Mouse (Mus musculus) adrenal gland, postnatal 4 days (tissue): ENCODE data around the gene Trim67. TPM values are rescaled to one million over a fixed set of nuclear protein-coding genes. Genes with fewer than 3 reads are reported as not detected.

Experiments used
- DNase-seq, 2 experiments: peaks; one replicate each; pipeline ENCODE4 v3.0.0; 2021 to 2022; ENCODE audit warnings: low spot score in 2 of 2, mixed read lengths in 2 of 2
- total RNA-seq, 2 experiments: library from RNA; stranded (reverse); gene quantifications; 2 replicates each; pipeline ENCODE4 v1.2.3; 2021

The Trim67 gene
- total RNA-seq, 2 experiments from 2014 or later = 3.9 to 4.5 TPM

DNA sequence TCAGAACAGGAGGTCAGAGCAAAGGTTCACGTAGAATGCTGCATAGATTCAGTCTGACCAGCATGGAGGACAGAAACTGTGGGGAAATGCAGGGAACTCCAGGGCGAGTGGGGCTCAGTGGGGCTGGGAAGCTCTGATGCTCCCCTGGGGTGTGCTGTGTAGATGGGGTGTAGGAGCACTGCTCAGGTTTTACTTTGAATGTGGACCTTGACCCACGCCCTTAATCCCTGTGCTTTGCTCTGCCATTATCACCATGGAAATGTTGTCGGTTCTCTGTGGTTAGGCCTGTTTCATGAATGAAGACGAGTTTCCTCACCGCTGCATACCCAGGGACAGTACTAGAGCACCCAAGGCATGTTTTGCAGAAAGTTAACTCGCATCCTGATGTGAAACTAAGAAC lies 78.6 kb downstream of the Trim67 start:
- no peak for DNase-seq

DNA sequence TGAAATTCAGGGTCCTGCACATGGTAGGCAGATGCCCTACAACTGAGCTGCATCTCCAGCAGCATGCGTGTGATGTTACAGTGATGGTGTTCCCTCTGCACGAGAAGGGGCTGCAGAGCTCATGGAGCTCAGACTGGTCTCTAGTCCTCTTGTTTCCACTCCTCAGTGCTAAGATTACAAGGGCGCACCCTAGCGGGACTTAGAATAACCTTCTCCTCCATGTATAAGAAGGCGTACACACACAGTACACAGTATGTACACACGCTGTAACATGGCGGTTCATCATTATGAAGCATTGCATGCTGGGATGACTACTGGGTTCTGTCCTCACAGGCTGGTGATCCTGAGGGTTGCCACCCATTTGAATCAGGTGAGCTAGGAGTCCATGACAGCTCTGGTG lies 79.2 kb downstream of the Trim67 start:
- no peak for DNase-seq

DNA sequence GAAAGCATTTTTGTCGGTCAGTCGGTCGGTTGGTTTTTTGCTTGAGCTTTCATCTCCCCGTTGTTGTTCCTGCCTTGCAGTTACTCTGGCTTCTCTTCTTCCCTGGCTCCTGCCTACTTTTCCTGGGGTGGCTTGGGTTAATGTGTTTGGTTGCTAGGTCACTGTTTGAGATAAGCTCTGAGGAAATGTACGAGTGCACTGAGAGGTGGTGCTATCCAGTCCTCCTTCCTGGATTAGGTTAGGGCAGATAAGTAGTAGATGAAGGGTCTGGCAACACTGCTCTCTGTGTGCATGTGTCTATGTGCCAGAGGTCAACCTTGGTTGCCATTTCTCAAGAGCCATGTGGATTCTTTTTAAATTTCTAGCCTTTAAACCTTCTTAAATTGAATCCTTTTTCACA lies 79.8 kb downstream of the Trim67 start:
- DNase-seq = no peak

DNA sequence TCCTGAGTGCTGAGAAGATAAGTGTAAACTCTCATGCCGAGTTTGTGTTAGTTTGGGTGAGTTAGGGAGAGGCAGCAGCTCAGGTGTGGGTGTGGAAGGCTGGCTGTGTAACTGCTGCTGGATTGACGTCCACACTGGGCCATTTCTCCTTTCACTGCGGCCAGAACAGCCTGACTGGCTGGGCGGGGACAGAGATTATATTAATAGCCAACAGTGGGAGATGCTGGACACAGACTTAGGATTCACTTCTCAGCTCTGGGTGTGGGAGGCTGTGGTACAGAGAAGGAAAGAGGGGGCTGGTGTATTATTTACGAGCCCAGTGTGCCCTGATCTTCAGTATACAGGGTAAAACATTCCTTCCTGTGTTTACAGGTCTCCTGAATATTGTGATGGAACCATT lies 85.2 kb downstream of the Trim67 start:
- no peak for DNase-seq

DNA sequence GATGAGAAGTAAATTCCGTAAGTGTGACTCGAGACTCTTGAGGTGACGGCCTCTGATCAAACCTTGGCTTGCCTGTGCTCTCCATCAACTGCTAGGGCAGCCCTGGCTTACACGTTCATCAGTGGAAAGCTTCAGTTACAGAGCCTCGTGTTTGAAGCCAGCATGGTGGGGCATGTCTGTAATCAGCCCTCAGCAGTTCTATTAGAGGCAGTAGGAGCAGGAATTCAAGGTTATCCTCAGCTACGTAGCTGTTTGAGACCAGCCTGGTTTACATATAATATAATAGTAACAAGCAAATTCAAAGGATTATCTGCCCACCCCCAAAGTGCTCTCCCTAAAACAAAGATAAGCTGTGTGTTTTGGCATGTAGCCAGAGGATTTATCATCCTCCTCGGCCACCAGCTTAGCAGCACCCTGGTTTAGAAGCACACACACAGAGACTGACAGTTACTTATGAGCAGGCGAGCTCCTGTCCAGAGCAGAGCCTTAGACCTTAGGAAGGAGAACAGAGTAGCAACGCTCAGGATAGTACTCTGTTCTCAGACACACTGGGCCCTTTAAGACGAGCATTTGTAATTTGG lies 86.1 kb downstream of the Trim67 start:
- no peak for DNase-seq

Other genes starting within 250 kb of the Trim67 start
- 100 to 1,000 TPM in 1 of 2 experiments, 1 to 10 TPM in 1; 8.3 to 104 TPM for gene Agt, start 223.4 kb upstream of the Trim67 start, total RNA-seq
- gene Capn9, start 217.0 kb upstream of the Trim67 start, total RNA-seq = under 1 TPM; 0.23 to 0.59 TPM
- 10 to 100 TPM; 75.8 to 77.2 TPM for gene 2310022B05Rik, start 129.7 kb upstream of the Trim67 start, total RNA-seq
- gene Ttc13, start 71.1 kb upstream of the Trim67 start, total RNA-seq = 10 to 100 TPM; 50.1 to 53.1 TPM
- gene Arv1, start 71.0 kb upstream of the Trim67 start, total RNA-seq = 10 to 100 TPM; 20.0 to 20.9 TPM
- gene Fam89a, start 41.3 kb upstream of the Trim67 start, total RNA-seq = 1 to 10 TPM; 1.5 to 1.8 TPM
- gene Gnpat, start 69.9 kb downstream of the Trim67 start, total RNA-seq = 100 to 1,000 TPM; 105 to 106 TPM
- 10 to 100 TPM; 37.8 to 38.9 TPM for gene 2810004N23Rik, start 70.0 kb downstream of the Trim67 start, total RNA-seq
- 10 to 100 TPM; 17.1 to 19.8 TPM for gene Exoc8, start 104.6 kb downstream of the Trim67 start, total RNA-seq
- 10 to 100 TPM; 26.1 to 28.0 TPM for gene Sprtn, start 104.8 kb downstream of the Trim67 start, total RNA-seq
- 10 to 100 TPM; 45.2 to 47.4 TPM for gene Egln1, start 156.2 kb downstream of the Trim67 start, total RNA-seq
- gene Tsnax, start 219.9 kb downstream of the Trim67 start, total RNA-seq = 10 to 100 TPM; 83.6 to 88.4 TPM